Mouse (Mus musculus) lung, adult 2 months (tissue): ENCODE results near the gene Ccdc173.

ENCODE experiments used
- CTCF ChIP-seq: fragments of 200-500 bp; IDR thresholded peaks from 2 replicates; pipeline ENCODE4 v1.5.1; 2011; ENCODE audit warnings: mild to moderate bottlenecking, low read length, control low read depth; ENCODE audit not compliant: insufficient read depth
- POLR2A ChIP-seq: fragments of 200-500 bp; IDR thresholded peaks from 2 replicates; pipeline ENCODE4 v1.6.1; 2011; ENCODE audit warnings: low read depth, mild to moderate bottlenecking, control low read depth, low read length, borderline replicate concordance; ENCODE audit errors: extremely low read depth

DNA sequence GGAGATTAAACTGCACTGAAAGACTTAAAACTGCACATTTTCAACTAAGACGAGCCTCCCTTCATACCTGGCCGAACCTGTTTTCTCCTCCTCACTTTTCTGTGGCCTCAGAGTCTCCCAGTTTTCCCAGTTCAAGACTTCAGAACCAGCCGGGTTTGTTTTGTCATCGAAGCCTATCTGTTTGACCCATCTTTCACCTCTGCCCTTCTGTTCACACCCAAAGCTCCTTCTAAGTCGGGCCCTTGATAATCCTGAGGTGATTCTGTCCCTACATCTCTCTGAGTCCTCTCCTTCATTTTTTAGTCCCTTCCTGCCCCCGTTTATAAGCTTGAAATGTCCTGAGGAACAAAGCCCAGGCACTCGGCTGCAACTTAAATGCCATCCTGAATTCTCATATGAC, 38.7 kb upstream of the Ccdc173 start:
- TF ChIP-seq CTCF (no peak), POLR2A (no peak)
